ENCODE assay signal across 10 mouse cellular contexts in genomic region chr7:130657751-130658150, GRCm38 (mm10).
DNase-seq lines count a peak whose midpoint lies in the region; ATAC-seq and TF ChIP-seq lines count a peak whose summit lies in the region.
"Had no signal": no experiment of that assay in that cellular context is flagged by ENCODE, and none has a peak within 500 bp of the region (broad histone marks: within the 10 kb centered on the region; RNA-seq: fewer than 3 reads in every experiment).

No protein-coding gene starts in this region.

- TF ChIP-seq POLR2A in lung, adult 2 months (IDR thresholded peaks at IDR 0.05; ENCODE audit: borderline replicate concordance, extremely low read depth, low read depth, low read length), result no peak

- no peak overlapping the region for H3K9ac ChIP-seq in hindbrain, embryonic 12.5 days
- no peak overlapping the region for H3K9ac ChIP-seq in heart, embryonic 11.5 days (ENCODE audit: low read depth, low read length)
- H3K9ac ChIP-seq in forebrain, embryonic 12.5 days, result no peak overlapping the region

- no peak for TF ChIP-seq CTCF in lung, adult 2 months (IDR thresholded peaks at IDR 0.05; ENCODE audit: insufficient read depth, low read length)

- no peak for ATAC-seq in hindbrain, embryonic 12.5 days (ENCODE audit: low FRiP score)
- ATAC-seq in heart, embryonic 11.5 days (replicated peaks; ENCODE audit: insufficient number of reproducible peaks, low FRiP score, low TSS enrichment), result no peak
- no peak for ATAC-seq in forebrain, embryonic 12.5 days (ENCODE audit: low FRiP score)
- ATAC-seq in megakaryocyte-erythroid progenitor cell, adult 5-6 weeks (replicated peaks; ENCODE audit: low FRiP score, low TSS enrichment, poor library complexity, severe bottlenecking), result no peak

- peak overlapping the region; percentile 40; the same call in 1 of the 2 replicates for H3K27ac ChIP-seq in hindbrain, embryonic 10.5 days
- no peak overlapping the region for H3K27ac ChIP-seq in hindbrain, embryonic 12.5 days
- H3K27ac ChIP-seq in heart, embryonic 11.5 days (ENCODE audit: low read depth, low read length), result peak overlapping the region; percentile 2; the same call in 1 of the 2 replicates
- no peak overlapping the region for H3K27ac ChIP-seq in forebrain, embryonic 12.5 days
- H3K27ac ChIP-seq: macrophage had no signal

- peaks cover 42% of the 10 kb centered on the region for H3K4me1 ChIP-seq in hindbrain, embryonic 10.5 days (replicated peaks)
- H3K4me1 ChIP-seq in hindbrain, embryonic 12.5 days, result peaks cover 32% of the 10 kb centered on the region
- H3K4me1 ChIP-seq in heart, embryonic 11.5 days (ENCODE audit: control insufficient read depth, insufficient read depth, low read length), result peaks cover 56% of the 10 kb centered on the region
- peaks cover 7% of the 10 kb centered on the region for H3K4me1 ChIP-seq in lung, adult 2 months (ENCODE audit: control insufficient read depth, insufficient read depth, low read length)
- H3K4me1 ChIP-seq in forebrain, embryonic 12.5 days, result peaks cover 26% of the 10 kb centered on the region

- no peak for DNase-seq in hindbrain, embryonic 10.5 days (ENCODE audit: low spot score)
- peak; percentile 84 to 88 for DNase-seq in adrenal gland, postnatal 36 days
- peak; percentile 61 for DNase-seq in lung, adult 2 months
- DNase-seq in layer of hippocampus, postnatal 25 days (ENCODE audit: extremely low spot score in 1 of 2, low spot score in 1 of 2), result no peak
- DNase-seq: spleen, adult 18-20 months had no signal

- no peaks in the 10 kb centered on the region for H3K27me3 ChIP-seq in hindbrain, embryonic 10.5 days (ENCODE audit: insufficient read depth, poor library complexity, severe bottlenecking)
- H3K27me3 ChIP-seq in hindbrain, embryonic 12.5 days, result no peaks in the 10 kb centered on the region
- H3K27me3 ChIP-seq in heart, embryonic 11.5 days (ENCODE audit: control insufficient read depth, insufficient read depth, low read length), result no peaks in the 10 kb centered on the region
- no peaks in the 10 kb centered on the region for H3K27me3 ChIP-seq in forebrain, embryonic 12.5 days

- 0 out of 2 replicates have a peak, but pooled peaks cover 5% of the 10 kb centered on the region for H3K36me3 ChIP-seq in hindbrain, embryonic 10.5 days
- H3K36me3 ChIP-seq in hindbrain, embryonic 12.5 days, result no peaks in the 10 kb centered on the region
- H3K36me3 ChIP-seq in heart, embryonic 11.5 days (ENCODE audit: control insufficient read depth, insufficient read depth, low read length), result no peaks in the 10 kb centered on the region
- no peaks in the 10 kb centered on the region for H3K36me3 ChIP-seq in forebrain, embryonic 12.5 days (replicated peaks)

- no peak overlapping the region for H3K4me3 ChIP-seq in hindbrain, embryonic 10.5 days
- H3K4me3 ChIP-seq in hindbrain, embryonic 12.5 days, result no peak overlapping the region
- no peak overlapping the region for H3K4me3 ChIP-seq in heart, embryonic 11.5 days (ENCODE audit: low read depth, low read length)
- H3K4me3 ChIP-seq in lung, adult 2 months (replicated peaks; ENCODE audit: extremely low read depth, low read depth, low read length), result no peak overlapping the region
- no peak overlapping the region for H3K4me3 ChIP-seq in forebrain, embryonic 12.5 days (replicated peaks)

- no peak overlapping the region for H3K4me2 ChIP-seq in hindbrain, embryonic 12.5 days (replicated peaks)
- H3K4me2 ChIP-seq in heart, embryonic 11.5 days, result no peak overlapping the region
- H3K4me2 ChIP-seq in forebrain, embryonic 12.5 days, result no peak overlapping the region

- no peaks in the 10 kb centered on the region for H3K9me3 ChIP-seq in hindbrain, embryonic 10.5 days
- no peaks in the 10 kb centered on the region for H3K9me3 ChIP-seq in hindbrain, embryonic 12.5 days (replicated peaks)
- no peaks in the 10 kb centered on the region for H3K9me3 ChIP-seq in heart, embryonic 11.5 days (replicated peaks; ENCODE audit: control insufficient read depth, low read length)
- no peaks in the 10 kb centered on the region for H3K9me3 ChIP-seq in forebrain, embryonic 12.5 days

- WGBS in hindbrain, embryonic 10.5 days, result 89% methylated on average over 13 of the region's 13 CpGs
- WGBS in hindbrain, embryonic 12.5 days, result 78% methylated on average over 13 of the region's 13 CpGs
- 55% methylated on average over 13 of the region's 13 CpGs for WGBS in heart, embryonic 11.5 days (ENCODE audit: insufficient replicate concordance)
- 25% methylated on average over 13 of the region's 13 CpGs for WGBS in lung, adult 2 months
- WGBS in forebrain, embryonic 12.5 days, result 88% methylated on average over 13 of the region's 13 CpGs

Comparison
In these comparisons a context has a peak if more than half of its experiments do, and no peak if none do; other contexts are left out.
1. H3K27ac ChIP-seq: peak in hindbrain, embryonic 10.5 days (single experiment) and heart, embryonic 11.5 days (single experiment); none in hindbrain, embryonic 12.5 days (single experiment) and forebrain, embryonic 12.5 days (single experiment).
2. DNase-seq: peak in adrenal gland, postnatal 36 days (2 of 2) and lung, adult 2 months (single experiment); none in hindbrain, embryonic 10.5 days (single experiment) and layer of hippocampus, postnatal 25 days (0 of 2).